Mouse (Mus musculus) mature B cell (primary cell): ENCODE data around the gene Vmn1r120.
"Not testable (repeated sequence)": the region's sequence is repeated elsewhere in the genome, so short reads cannot be mapped to it uniquely, and the experiment has no call there.

Experiments used
- in situ Hi-C: fragments of 300-500 bp; cut with MboI; formaldehyde crosslinking; loops from 2 replicates; pipeline ENCODE4 v1.14.3; 2019

Vmn1r120 gene

GRCm38 (mm10) chr7:21053684-21054083, at the start of gene Vmn1r120:
Vmn1r120 (minus strand) TSS chr7:21053784.
- in situ Hi-C loops, result not testable (repeated sequence)

- in situ Hi-C loops, result not testable (repeated sequence)
These were observed 44.8 kb upstream of the Vmn1r120 start, which contains the start of gene Vmn1r121 for GRCm38 (mm10) chr7:21098413-21098812. Vmn1r121 (minus strand) TSS chr7:21098513.

GRCm38 (mm10) chr7:21012355-21012754, 41.2 kb downstream of the Vmn1r120 start, which contains the start of gene Vmn1r119:
Vmn1r119 (minus strand) TSS chr7:21012455.
- in situ Hi-C loops, result not testable (repeated sequence)
